Mouse (Mus musculus) forebrain, embryonic 10.5 days (tissue): ENCODE measurements at regions not wholly inside any gene's neighbourhood (a gene's known extent, or its start where the extent isn't known, plus 50 kb on each side); places are given as distances from the start of the nearest gene placed in this dataset.

Experiments
- DNase-seq: peaks from one replicate; pipeline ENCODE4 v3.0.0-alpha.2; 2017; ENCODE audit warnings: low spot score; ENCODE audit errors: extremely low spot score
- H3K27ac ChIP-seq: fragments of 300-500 bp; sonication (generic); 2 replicates; pipeline ENCODE4 v1.5.1; 2016; ENCODE audit warnings: mild to moderate bottlenecking
- H3K27me3 ChIP-seq: fragments of 300-500 bp; sonication (generic); 2 replicates; pipeline ENCODE4 v1.6.1; 2016; ENCODE audit warnings: mild to moderate bottlenecking; ENCODE audit not compliant: poor library complexity, severe bottlenecking
- H3K36me3 ChIP-seq: fragments of 300-500 bp; sonication (generic); replicated peaks from 2 replicates; pipeline ENCODE4 v1.6.1; 2016; ENCODE audit warnings: mild to moderate bottlenecking, moderate library complexity
- H3K4me1 ChIP-seq: fragments of 300-500 bp; sonication (generic); 2 replicates; pipeline ENCODE4 v1.6.1; 2016
- H3K4me3 ChIP-seq: fragments of 300-500 bp; sonication (generic); 2 replicates; pipeline ENCODE4 v1.5.1; 2016; ENCODE audit warnings: mild to moderate bottlenecking, moderate library complexity
- H3K9me3 ChIP-seq: fragments of 300-500 bp; sonication (generic); 2 replicates; pipeline ENCODE4 v1.6.1; 2016; ENCODE audit warnings: mild to moderate bottlenecking, moderate library complexity
- WGBS: fragments of 180-500 bp; shearing (Covaris S2); methylation state at CpG from one replicate; pipeline ENCODE4 v1.1.7; 2016; 5-methylcytosine and 5-hydroxymethylcytosine counted together

DNA sequence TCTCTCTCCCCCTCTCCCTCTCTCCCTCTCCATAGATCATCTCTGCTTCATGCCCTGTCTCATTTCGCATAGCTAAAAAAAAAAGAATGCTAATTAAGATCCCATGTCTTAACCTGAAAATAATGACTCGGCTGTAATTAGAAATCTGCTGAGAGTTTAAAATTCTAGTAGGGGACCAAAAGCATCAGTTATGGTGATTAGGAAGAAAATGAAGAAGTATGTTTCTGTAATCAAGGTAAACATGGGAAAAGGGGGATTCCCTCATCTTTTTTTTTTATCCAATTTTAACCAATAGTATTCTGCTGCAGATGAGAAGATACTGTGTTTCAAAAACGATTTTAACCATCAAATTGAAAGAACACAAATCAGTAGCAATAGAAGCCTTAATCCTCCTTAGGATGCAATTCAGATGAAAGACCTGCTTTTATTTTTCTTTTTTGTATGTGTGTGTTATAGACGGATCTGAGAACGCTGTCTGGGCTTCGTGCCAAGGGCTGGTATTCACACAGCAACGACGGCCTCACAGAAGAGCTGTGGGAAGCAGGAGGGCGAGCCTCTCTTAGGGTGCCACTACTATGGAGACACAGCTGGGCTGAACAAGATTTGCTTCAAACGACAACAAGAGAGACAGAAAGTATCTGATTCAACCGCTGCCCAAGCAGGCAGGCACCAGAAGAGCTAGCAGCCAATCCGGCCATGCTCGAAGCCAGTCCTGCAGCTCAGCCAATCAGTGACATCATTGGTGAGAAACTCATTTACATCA, 223.2 kb downstream of the Usp25 start:
- DNase-seq: peak; percentile 57

GRCm38 (mm10) chr16:77236021-77236420, 222.5 kb downstream of the Usp25 start:
- peak overlapping the region; percentile 81 for H3K27ac ChIP-seq
- H3K9me3 ChIP-seq: no peaks in the 10 kb centered on the region
- WGBS: 89% methylated on average over 4 of the region's 4 CpGs

More for the DNA sequence above, 223.2 kb downstream of the Usp25 start:
- H3K9me3 ChIP-seq: no peaks in the 10 kb centered on the region
- no peaks in the 10 kb centered on the region for H3K36me3 ChIP-seq
- H3K27ac ChIP-seq: peak overlapping the region; percentile 81
- H3K4me3 ChIP-seq: peak overlapping the region; percentile 16; the same call in 1 of the 2 replicates
- WGBS: 52% methylated on average over 13 of the region's 13 CpGs
- H3K4me1 ChIP-seq: peaks cover 46% of the 10 kb centered on the region
- H3K27me3 ChIP-seq: no peaks in the 10 kb centered on the region

DNA sequence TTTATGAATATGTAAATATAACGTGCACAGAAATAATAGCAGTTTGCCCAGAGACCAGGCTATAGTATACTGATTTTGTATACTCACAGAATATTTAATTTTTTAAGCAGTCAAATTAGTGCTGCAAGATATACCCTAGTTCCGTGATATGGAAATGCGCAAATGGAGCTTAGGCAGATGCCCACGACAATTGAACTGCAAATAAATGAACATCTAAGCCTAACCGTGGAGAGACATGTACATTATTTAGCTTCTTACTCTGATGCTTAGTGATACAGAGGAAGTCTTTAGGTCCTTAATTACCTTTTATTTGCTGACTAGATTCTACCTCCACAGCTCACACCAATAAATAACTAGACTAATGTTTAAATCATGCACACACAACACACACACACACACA, 221.9 kb downstream of the Usp25 start:
- no peak overlapping the region for H3K4me3 ChIP-seq
- no peaks in the 10 kb centered on the region for H3K36me3 ChIP-seq
- 89% methylated on average over 5 of the region's 5 CpGs for WGBS
- DNase-seq: no peak
- no peaks in the 10 kb centered on the region for H3K9me3 ChIP-seq
- peaks cover 46% of the 10 kb centered on the region for H3K4me1 ChIP-seq
- peak overlapping the region; percentile 81; the same call in 1 of the 2 replicates for H3K27ac ChIP-seq
- no peaks in the 10 kb centered on the region for H3K27me3 ChIP-seq

More at GRCm38 (mm10) chr16:77236021-77236420, 222.5 kb downstream of the Usp25 start:
- Histone ChIP-seq H3K36me3 (no peaks in the 10 kb centered on the region), H3K4me1 (peaks cover 46% of the 10 kb centered on the region), H3K27me3 (no peaks in the 10 kb centered on the region), H3K4me3 (peak overlapping the region; percentile 16; the same call in 1 of the 2 replicates)
- DNase-seq: no peak
